ENCODE assay signal across 8 mouse cellular contexts in genomic region chr1:136233892-136234594, GRCm38 (mm10). TPM values are rescaled to one million over a fixed set of nuclear protein-coding genes. Genes with fewer than 3 reads are reported as not detected.
DNase-seq lines count a peak whose midpoint lies in the region; ATAC-seq and TF ChIP-seq lines count a peak whose summit lies in the region.

TSS of gene Inava (minus strand) at chr1:136234264.

- H3K9ac ChIP-seq in intestine, embryonic 15.5 days: peak within 1 kb of the TSS; percentile 68
- peak within 1 kb of the TSS; percentile 57 for H3K9ac ChIP-seq in liver, embryonic 11.5 days (ENCODE audit: low read depth, low read length)

- no peaks in the 10 kb centered on the region for H3K9me3 ChIP-seq in forebrain, embryonic 10.5 days
- H3K9me3 ChIP-seq in intestine, embryonic 15.5 days: no peaks in the 10 kb centered on the region
- H3K9me3 ChIP-seq in liver, embryonic 11.5 days (ENCODE audit: control insufficient read depth, low read length): no peaks in the 10 kb centered on the region

- DNase-seq in lung, adult 2 months: peak; percentile 19
- no peak for DNase-seq in lung, postnatal 25 days (ENCODE audit: low spot score)
- DNase-seq in brain, adult 2 months (ENCODE audit: low read depth, low spot score): peak; percentile 55
- peak; percentile 93 for DNase-seq in forebrain, embryonic 10.5 days (ENCODE audit: extremely low spot score, low spot score)
- DNase-seq in liver, embryonic 11.5 days (ENCODE audit: low spot score): peak; percentile 74
- DNase-seq in neural tube, embryonic 10.5 days (ENCODE audit: extremely low spot score, low spot score): peak; percentile 91
- DNase-seq in thymus, postnatal 36 days: peak; percentile 43 to 55

- no peak for TF ChIP-seq CTCF in lung, adult 2 months (IDR thresholded peaks at IDR 0.05; ENCODE audit: insufficient read depth, low read length)

- H3K27ac ChIP-seq in forebrain, embryonic 10.5 days: peak within 1 kb of the TSS; percentile 95
- H3K27ac ChIP-seq in intestine, embryonic 15.5 days: peak within 1 kb of the TSS; percentile 74
- H3K27ac ChIP-seq in liver, embryonic 11.5 days (ENCODE audit: low read depth, low read length): peak within 1 kb of the TSS; percentile 43

- no peak for TF ChIP-seq POLR2A in lung, adult 2 months (IDR thresholded peaks at IDR 0.05; ENCODE audit: borderline replicate concordance, extremely low read depth, low read depth, low read length)

- no peaks in the 10 kb centered on the region for H3K4me1 ChIP-seq in lung, adult 2 months (ENCODE audit: control insufficient read depth, insufficient read depth, low read length)
- H3K4me1 ChIP-seq in forebrain, embryonic 10.5 days: peaks cover 56% of the 10 kb centered on the region
- H3K4me1 ChIP-seq in intestine, embryonic 15.5 days (replicated peaks): peaks cover 28% of the 10 kb centered on the region
- peaks cover 16% of the 10 kb centered on the region for H3K4me1 ChIP-seq in liver, embryonic 11.5 days (replicated peaks; ENCODE audit: control insufficient read depth, insufficient read depth, low read length)

- H3K4me2 ChIP-seq in intestine, embryonic 15.5 days (replicated peaks): peak within 1 kb of the TSS; percentile 92
- peak within 1 kb of the TSS; percentile 85 for H3K4me2 ChIP-seq in liver, embryonic 11.5 days

- no peaks in the 10 kb centered on the region for H3K36me3 ChIP-seq in forebrain, embryonic 10.5 days (replicated peaks)
- no peaks in the 10 kb centered on the region for H3K36me3 ChIP-seq in intestine, embryonic 15.5 days
- H3K36me3 ChIP-seq in liver, embryonic 11.5 days (ENCODE audit: control insufficient read depth, insufficient read depth, low read length): no peaks in the 10 kb centered on the region

- ATAC-seq in intestine, embryonic 15.5 days: peak; percentile 60
- ATAC-seq in liver, embryonic 11.5 days (replicated peaks; ENCODE audit: low FRiP score): peak; percentile 65

- peaks cover 37% of the 10 kb centered on the region for H3K27me3 ChIP-seq in forebrain, embryonic 10.5 days (ENCODE audit: poor library complexity, severe bottlenecking)
- H3K27me3 ChIP-seq in intestine, embryonic 15.5 days (replicated peaks): no peaks in the 10 kb centered on the region
- peaks cover 43% of the 10 kb centered on the region for H3K27me3 ChIP-seq in liver, embryonic 11.5 days (replicated peaks; ENCODE audit: control insufficient read depth, insufficient read depth, low read length)

- 1% methylated on average over 51 of the region's 51 CpGs for WGBS in lung, adult 2 months
- under 1% methylated on average over 51 of the region's 51 CpGs for WGBS in forebrain, embryonic 10.5 days
- whole genome bisulfite sequencing in intestine, embryonic 15.5 days: under 1% methylated on average over 45 of the region's 51 CpGs
- 1% methylated on average over 51 of the region's 51 CpGs for WGBS in liver, embryonic 11.5 days

- H3K4me3 ChIP-seq in lung, adult 2 months (replicated peaks; ENCODE audit: extremely low read depth, low read depth, low read length): peak within 1 kb of the TSS; percentile 47
- H3K4me3 ChIP-seq in forebrain, embryonic 10.5 days: peak within 1 kb of the TSS; percentile 72
- H3K4me3 ChIP-seq in intestine, embryonic 15.5 days (replicated peaks): peak within 1 kb of the TSS; percentile 65
- H3K4me3 ChIP-seq in liver, embryonic 11.5 days (ENCODE audit: low read depth, low read length): peak within 1 kb of the TSS; percentile 57

RNA-seq across cellular contexts. Expression of gene Inava, which starts in this region (rescaled TPM):
- polyA plus RNA-seq in lung, adult 2 months (2012; rRNA removed): 4.2 and 7.3 TPM in 2 replicates
- polyA plus RNA-seq in forebrain, embryonic 10.5 days (2016; fragmentation: Nextera tagmentation; extraction: Ambion mirVana): 21.2 and 23.2 TPM in 2 replicates
- polyA plus RNA-seq in intestine, embryonic 15.5 days (2015; fragmentation: Nextera tagmentation; extraction: Ambion mirVana): 29.2 and 30.0 TPM in 2 replicates
- polyA plus RNA-seq in liver, embryonic 11.5 days (2014; fragmentation: Nextera tagmentation; extraction: Ambion mirVana): 3.1 and 3.2 TPM in 2 replicates

Comparison
In these comparisons a context has a peak if more than half of its experiments do, and no peak if none do; other contexts are left out.
1. H3K27ac ChIP-seq: peak in every context shown above with its lines; median percentile 95 in forebrain, embryonic 10.5 days; 74 in intestine, embryonic 15.5 days; 43 in liver, embryonic 11.5 days.